Mouse (Mus musculus) heart, adult 2 months (tissue): ENCODE measurements at regions not wholly inside any gene's neighbourhood (a gene's known extent, or its start where the extent isn't known, plus 50 kb on each side); places are given as distances from the start of the nearest gene placed in this dataset.

ENCODE experiments used
- CTCF ChIP-seq: fragments of 200-600 bp; IDR thresholded peaks from 2 replicates; pipeline ENCODE4 v1.8.1; 2022; ENCODE audit warnings: antibody characterized with exemption, mild to moderate bottlenecking, moderate library complexity
- POLR2A ChIP-seq: fragments of 200-500 bp; IDR thresholded peaks from 2 replicates; pipeline ENCODE4 v1.6.1; 2011; ENCODE audit warnings: mild to moderate bottlenecking, low read depth, low read length, control low read depth; ENCODE audit not compliant: insufficient read depth

DNA sequence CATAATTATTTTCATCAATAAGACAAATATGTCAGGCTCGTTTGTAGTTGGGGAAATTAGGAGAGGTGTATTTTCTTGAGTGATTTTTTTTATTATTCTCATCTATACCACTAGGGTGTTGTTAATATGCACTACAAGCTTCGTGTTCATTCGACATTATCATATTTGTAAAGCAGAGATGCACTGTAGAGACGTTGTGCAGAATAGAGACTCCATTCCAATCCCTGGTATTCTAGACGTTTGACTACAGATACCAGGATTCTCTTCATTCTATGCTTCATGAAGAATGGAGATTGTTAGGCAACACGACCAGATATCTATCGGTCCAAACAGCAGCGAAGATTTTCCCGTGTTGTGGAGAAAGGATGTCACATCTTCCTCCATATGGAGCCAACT is 793.8 kb upstream of the Api5 start:
- TF ChIP-seq POLR2A: no peak
- TF ChIP-seq CTCF: no peak
